Mouse (Mus musculus) hindbrain, postnatal 0 days (tissue): ENCODE data around the gene Dgkb. TPM values are rescaled to one million over a fixed set of nuclear protein-coding genes. Genes with fewer than 3 reads are reported as not detected.

Experiments used
- ATAC-seq: fragments of 200-750 bp; cut with Nextera tagmentation; 2 replicates; pipeline ENCODE4 v1.8.0; 2017; ENCODE audit warnings: mild to moderate bottlenecking, moderate TSS enrichment, moderate library complexity
- DNase-seq: peaks from one replicate; pipeline ENCODE4 v3.0.0-alpha.2; 2015; ENCODE audit warnings: low spot score
- H3K27ac ChIP-seq: fragments of 300-500 bp; sonication (generic); 2 replicates; pipeline ENCODE4 v1.5.1; 2014; ENCODE audit warnings: mild to moderate bottlenecking
- H3K27me3 ChIP-seq: fragments of 300-500 bp; sonication (generic); 2 replicates; pipeline ENCODE4 v1.6.1; 2014; ENCODE audit warnings: low read length, mixed read lengths; ENCODE audit not compliant: insufficient read depth
- H3K36me3 ChIP-seq: fragments of 300-500 bp; sonication (generic); 2 replicates; pipeline ENCODE4 v1.6.1; 2014; ENCODE audit warnings: low read length, mixed read lengths; ENCODE audit not compliant: insufficient read depth
- H3K4me1 ChIP-seq: fragments of 300-500 bp; sonication (generic); 2 replicates; pipeline ENCODE4 v1.6.1; 2014; ENCODE audit warnings: antibody characterized with exemption, low read length, mixed read lengths; ENCODE audit not compliant: insufficient read depth
- H3K4me2 ChIP-seq: fragments of 300-500 bp; sonication (generic); 2 replicates; pipeline ENCODE4 v1.6.1; 2014; ENCODE audit warnings: low read depth, mild to moderate bottlenecking, low read length, moderate library complexity, mixed read lengths
- H3K4me3 ChIP-seq: fragments of 300-500 bp; sonication (generic); 2 replicates; pipeline ENCODE4 v1.5.1; 2014; ENCODE audit warnings: low read length
- H3K9ac ChIP-seq: fragments of 300-500 bp; sonication (generic); replicated peaks from 2 replicates; pipeline ENCODE4 v1.6.1; 2014; ENCODE audit warnings: mild to moderate bottlenecking, low read length, moderate library complexity, mixed read lengths
- H3K9me3 ChIP-seq: fragments of 300-500 bp; sonication (generic); 2 replicates; pipeline ENCODE4 v1.6.1; 2016; ENCODE audit warnings: low read length, mixed read lengths
- CTCF ChIP-seq: IDR thresholded peaks from 2 replicates; pipeline ENCODE4 v1.5.1; 2016; ENCODE audit warnings: antibody characterized with exemption, control low read depth, low read depth
- WGBS: fragments of 180-500 bp; shearing (Covaris S2); extraction: QIAGEN DNeasy Blood & Tissue Kit; methylation state at CpG from one replicate; pipeline ENCODE4 v1.1.7; 2014; 5-methylcytosine and 5-hydroxymethylcytosine counted together
- polyA plus RNA-seq: library from polyadenylated mRNA; unstranded; fragments of >200 nt; fragmentation: Nextera tagmentation; extraction: Ambion mirVana; gene quantifications from 2 replicates; pipeline ENCODE4 v1.2.1, GENCODE M21; 2015
- total RNA-seq: library from RNA; depleted of rRNA; stranded (reverse); fragments of >200 nt; gene quantifications from 2 replicates; pipeline ENCODE4 v1.2.3, GENCODE M21; 2014

Gene Dgkb
- total and polyA plus RNA-seq, 2 experiments from 2014 or later, result 10.0 to 11.6 TPM

- no peak overlapping the region for H3K27ac ChIP-seq
- no peaks in the 10 kb centered on the region for H3K4me1 ChIP-seq
- no peaks in the 10 kb centered on the region for H3K27me3 ChIP-seq
- no peak overlapping the region for H3K9ac ChIP-seq
- no peaks in the 10 kb centered on the region for H3K36me3 ChIP-seq
- no peaks in the 10 kb centered on the region for H3K9me3 ChIP-seq
- WGBS, result 79% methylated on average over 4 of the region's 4 CpGs
- no peak for ATAC-seq
- H3K4me3 ChIP-seq, result no peak overlapping the region
- DNase-seq, result no peak
- H3K4me2 ChIP-seq, result no peak overlapping the region
- no peak for TF ChIP-seq CTCF
Measured at GRCm38 (mm10) chr12:38545431-38545830, 727.9 kb downstream of the Dgkb start.

- no peak overlapping the region for H3K9ac ChIP-seq
- DNase-seq (peak; percentile 34), ATAC-seq (no peak)
- no peaks in the 10 kb centered on the region for H3K4me1 ChIP-seq
- no peak overlapping the region for H3K4me3 ChIP-seq
- 58% methylated on average over 6 of the region's 6 CpGs for WGBS
- H3K27me3 ChIP-seq, result no peaks in the 10 kb centered on the region
- H3K9me3 ChIP-seq, result no peaks in the 10 kb centered on the region
- TF ChIP-seq CTCF, result no peak
- H3K4me2 ChIP-seq, result no peak overlapping the region
- H3K27ac ChIP-seq, result no peak overlapping the region
- no peaks in the 10 kb centered on the region for H3K36me3 ChIP-seq
Measured at GRCm38 (mm10) chr12:38577141-38577540, 759.6 kb downstream of the Dgkb start.

- DNase-seq (peak; percentile 58), ATAC-seq (peak; percentile 73)
- Histone ChIP-seq H3K36me3 (no peaks in the 10 kb centered on the region), H3K27me3 (no peaks in the 10 kb centered on the region), H3K4me3 (no peak overlapping the region), H3K9me3 (no peaks in the 10 kb centered on the region), H3K27ac (no peak overlapping the region), H3K4me2 (no peak overlapping the region), H3K4me1 (no peaks in the 10 kb centered on the region), H3K9ac (no peak overlapping the region)
- WGBS, result 22% methylated on average over 5 of the region's 5 CpGs
- TF ChIP-seq CTCF, result no peak
Measured at GRCm38 (mm10) chr12:38579191-38579817, 761.8 kb downstream of the Dgkb start.

GRCm38 (mm10) chr12:38586368-38586865 lies 768.9 kb downstream of the Dgkb start:
- Histone ChIP-seq H3K9ac (no peak overlapping the region), H3K4me3 (no peak overlapping the region), H3K27me3 (no peaks in the 10 kb centered on the region), H3K9me3 (no peaks in the 10 kb centered on the region), H3K4me2 (no peak overlapping the region), H3K27ac (no peak overlapping the region), H3K36me3 (no peaks in the 10 kb centered on the region), H3K4me1 (no peaks in the 10 kb centered on the region)
- no peak for DNase-seq
- TF ChIP-seq CTCF, result no peak
- ATAC-seq, result no peak
- WGBS, result 77% methylated on average over 4 of the region's 4 CpGs

DNA sequence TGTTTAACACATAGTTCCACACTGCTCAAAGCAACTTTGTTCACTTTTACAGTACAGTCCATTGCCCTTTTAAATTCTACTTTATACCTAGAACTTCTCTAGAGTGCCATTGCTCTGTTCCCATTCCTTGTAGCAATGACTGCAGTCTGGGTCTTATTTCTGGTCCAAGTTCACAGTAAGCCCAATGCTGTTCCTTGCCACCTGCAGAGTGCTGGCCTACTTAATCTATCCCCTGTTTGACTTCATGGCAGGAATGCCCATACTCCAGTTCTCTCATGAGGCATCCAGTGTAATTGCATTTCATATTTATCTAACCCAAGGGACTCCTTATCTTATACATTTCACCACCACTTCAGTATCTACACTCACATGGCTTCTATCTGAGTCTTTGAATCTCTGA lies 772.4 kb downstream of the Dgkb start:
- Histone ChIP-seq H3K27ac (no peak overlapping the region), H3K4me1 (no peaks in the 10 kb centered on the region), H3K27me3 (no peaks in the 10 kb centered on the region), H3K4me2 (no peak overlapping the region), H3K9me3 (no peaks in the 10 kb centered on the region), H3K36me3 (no peaks in the 10 kb centered on the region), H3K4me3 (no peak overlapping the region), H3K9ac (no peak overlapping the region)
- DNase-seq, result no peak
- ATAC-seq, result no peak
- no peak for TF ChIP-seq CTCF

DNA sequence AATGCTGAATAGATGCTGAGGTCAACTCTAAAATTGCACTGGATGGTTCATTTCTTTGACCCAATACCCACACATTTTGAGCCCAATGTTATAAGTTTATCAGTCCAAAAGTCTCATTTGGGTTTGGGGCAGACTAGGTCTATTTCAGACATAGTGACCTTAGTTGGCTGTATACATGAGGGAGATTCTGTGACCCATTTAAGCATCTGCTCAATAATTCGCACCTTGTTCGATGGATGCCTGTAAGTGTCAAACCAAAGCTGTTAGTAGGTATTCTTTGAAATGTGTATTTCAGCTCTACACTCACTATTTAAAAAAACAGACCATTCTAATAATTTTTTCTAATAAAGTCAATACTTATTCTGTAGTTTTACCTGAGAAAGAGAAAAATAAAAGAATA lies 776.1 kb downstream of the Dgkb start:
- 93% methylated on average over 2 of the region's 2 CpGs for WGBS
- Histone ChIP-seq H3K27ac (no peak overlapping the region), H3K9me3 (no peaks in the 10 kb centered on the region), H3K4me1 (no peaks in the 10 kb centered on the region), H3K27me3 (no peaks in the 10 kb centered on the region), H3K4me2 (no peak overlapping the region), H3K9ac (no peak overlapping the region), H3K4me3 (no peak overlapping the region), H3K36me3 (no peaks in the 10 kb centered on the region)
- no peak for TF ChIP-seq CTCF
- DNase-seq, result no peak
- ATAC-seq, result no peak

DNA sequence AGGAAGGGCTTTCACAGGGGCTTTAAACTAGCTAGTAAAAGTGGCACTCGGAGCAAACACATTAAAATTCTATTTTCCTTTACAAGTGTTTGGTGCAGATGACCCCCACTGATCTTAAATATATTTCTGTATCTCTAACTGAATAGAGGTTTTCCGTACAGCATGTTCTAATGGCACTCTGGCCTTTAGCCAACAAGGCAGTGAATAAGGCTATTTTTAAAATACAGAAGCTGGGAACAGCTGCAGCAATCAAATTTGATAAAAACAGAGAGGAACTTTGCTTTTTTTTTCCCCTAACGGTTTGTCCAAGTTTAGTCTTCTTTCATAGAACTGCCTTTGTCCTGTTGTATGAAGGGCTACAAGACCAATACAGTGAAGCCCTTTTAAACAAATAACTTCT lies 776.5 kb downstream of the Dgkb start:
- no peak for TF ChIP-seq CTCF
- Histone ChIP-seq H3K4me3 (no peak overlapping the region), H3K27me3 (no peaks in the 10 kb centered on the region), H3K36me3 (no peaks in the 10 kb centered on the region), H3K4me2 (no peak overlapping the region), H3K27ac (no peak overlapping the region), H3K9ac (no peak overlapping the region), H3K4me1 (no peaks in the 10 kb centered on the region), H3K9me3 (no peaks in the 10 kb centered on the region)
- peak; percentile 18 for DNase-seq
- ATAC-seq, result no peak
- WGBS, result 26% methylated on average over 3 of the region's 3 CpGs
